Mouse (Mus musculus): ENCODE measurements around the gene Asf1b. TPM values are rescaled to one million over a fixed set of nuclear protein-coding genes. Genes with fewer than 3 reads are reported as not detected.
"Not testable (repeated sequence)": the region's sequence is repeated elsewhere in the genome, so short reads cannot be mapped to it uniquely, and the experiment has no call there.

Gene Asf1b
- polyA plus RNA-seq, 1 experiment from 2014 or later, result 55.8 TPM

GRCm38 (mm10) chr8:83998231-83999056 lies 43.1 kb downstream of the Asf1b start:
- under 1% methylated on average over 69 of the region's 92 CpGs for WGBS
- ATAC-seq (ENCODE audit: insufficient number of reproducible peaks, low FRiP score, low TSS enrichment, low read depth), result no peak; the same call in 1 of the 2 replicates

GRCm38 (mm10) chr8:83999057-83999705 lies 43.9 kb downstream of the Asf1b start:
- Histone ChIP-seq H3K27me3 (no peaks in the 10 kb centered on the region), H3K9me3 (no peaks in the 10 kb centered on the region), H3K27ac (no peak overlapping the region), H3K9ac (peak overlapping the region; percentile 80; the same call in 1 of the 2 replicates), H3K4me3 (peak overlapping the region; percentile 80), H3K4me1 (peaks cover 48% of the 10 kb centered on the region), H3K36me3 (peaks cover 41% of the 10 kb centered on the region), H3K4me2 (peak overlapping the region; percentile 82)
- ATAC-seq (ENCODE audit: insufficient number of reproducible peaks, low FRiP score, low TSS enrichment, low read depth), result no peak
- WGBS, result 64% methylated on average over 16 of the region's 16 CpGs

More at GRCm38 (mm10) chr8:83998231-83999056, 43.1 kb downstream of the Asf1b start:
- Histone ChIP-seq H3K4me3 (peak overlapping the region; percentile 80), H3K9ac (peak overlapping the region; percentile 80), H3K4me1 (peaks cover 42% of the 10 kb centered on the region), H3K9me3 (no peaks in the 10 kb centered on the region), H3K27ac (peak overlapping the region; percentile 89), H3K4me2 (peak overlapping the region; percentile 82), H3K36me3 (peaks cover 44% of the 10 kb centered on the region), H3K27me3 (no peaks in the 10 kb centered on the region)

GRCm38 (mm10) chr8:83999825-84000224 lies 44.5 kb downstream of the Asf1b start:
- 96% methylated on average over 2 of the region's 2 CpGs for WGBS
- no peaks in the 10 kb centered on the region for H3K9me3 ChIP-seq
- no peaks in the 10 kb centered on the region for H3K27me3 ChIP-seq
- H3K27ac ChIP-seq, result no peak overlapping the region
- H3K4me1 ChIP-seq, result peaks cover 52% of the 10 kb centered on the region
- no peak overlapping the region for H3K4me3 ChIP-seq
- no peak overlapping the region for H3K9ac ChIP-seq
- 0 out of 2 replicates have a peak overlapping the region, but pooled peaks have one; percentile 14 for H3K4me2 ChIP-seq
- ATAC-seq (ENCODE audit: insufficient number of reproducible peaks, low FRiP score, low TSS enrichment, low read depth), result no peak
- peaks cover 34% of the 10 kb centered on the region for H3K36me3 ChIP-seq

GRCm38 (mm10) chr8:84001281-84002000 lies 46.1 kb downstream of the Asf1b start, which contains the start of gene 1700067K01Rik:
TSS of gene 1700067K01Rik (plus strand) at chr8:84001502.
- Histone ChIP-seq H3K9me3 (no peaks in the 10 kb centered on the region), H3K9ac (no peak within 1 kb of the TSS), H3K27ac (no peak within 1 kb of the TSS), H3K4me1 (peaks cover 45% of the 10 kb centered on the region), H3K4me2 (0 out of 2 replicates have a peak within 1 kb of the TSS, but pooled peaks have one; percentile 14), H3K27me3 (no peaks in the 10 kb centered on the region), H3K36me3 (peaks cover 31% of the 10 kb centered on the region), H3K4me3 (no peak within 1 kb of the TSS)
- WGBS, result 39% methylated on average over 59 of the region's 61 CpGs
- ATAC-seq (ENCODE audit: insufficient number of reproducible peaks, low FRiP score, low TSS enrichment, low read depth), result no peak

GRCm38 (mm10) chr8:84002957-84003611 lies 47.8 kb downstream of the Asf1b start:
- Histone ChIP-seq H3K27ac (no peak overlapping the region), H3K27me3 (no peaks in the 10 kb centered on the region), H3K4me2 (no peak overlapping the region), H3K4me3 (no peak overlapping the region), H3K9ac (no peak overlapping the region), H3K4me1 (peaks cover 42% of the 10 kb centered on the region), H3K36me3 (peaks cover 31% of the 10 kb centered on the region), H3K9me3 (no peaks in the 10 kb centered on the region)
- no peak for ATAC-seq (ENCODE audit: insufficient number of reproducible peaks, low FRiP score, low TSS enrichment, low read depth)
- WGBS, result 67% methylated on average over 12 of the region's 12 CpGs

- peaks cover 31% of the 10 kb centered on the region for H3K36me3 ChIP-seq
- no peak for ATAC-seq (ENCODE audit: insufficient number of reproducible peaks, low FRiP score, low TSS enrichment, low read depth)
- H3K27ac ChIP-seq, result peak overlapping the region; percentile 89; the same call in 1 of the 2 replicates
- no peak overlapping the region for H3K9ac ChIP-seq
- peak overlapping the region; percentile 93 for H3K4me2 ChIP-seq
- H3K27me3 ChIP-seq, result no peaks in the 10 kb centered on the region
- H3K4me1 ChIP-seq, result peaks cover 41% of the 10 kb centered on the region
- 71% methylated on average over 6 of the region's 6 CpGs for WGBS
- H3K4me3 ChIP-seq, result peak overlapping the region; percentile 61
- no peaks in the 10 kb centered on the region for H3K9me3 ChIP-seq
These were observed 48.4 kb downstream of the Asf1b start for GRCm38 (mm10) chr8:84003612-84004246.

GRCm38 (mm10) chr8:84004533-84005201 lies 49.4 kb downstream of the Asf1b start:
- Histone ChIP-seq H3K9ac (peak overlapping the region; percentile 44), H3K27me3 (no peaks in the 10 kb centered on the region), H3K36me3 (peaks cover 25% of the 10 kb centered on the region), H3K9me3 (no peaks in the 10 kb centered on the region), H3K4me1 (peaks cover 34% of the 10 kb centered on the region), H3K27ac (peak overlapping the region; percentile 89), H3K4me2 (peak overlapping the region; percentile 93), H3K4me3 (peak overlapping the region; percentile 61)
- peak; percentile 81 for ATAC-seq (ENCODE audit: insufficient number of reproducible peaks, low FRiP score, low TSS enrichment, low read depth)
- WGBS, result 1% methylated on average over 30 of the region's 30 CpGs

- 98% methylated on average over 7 of the region's 7 CpGs for WGBS
- H3K4me2 ChIP-seq; H3K27me3 ChIP-seq; H3K4me3 ChIP-seq; H3K9ac ChIP-seq; ATAC-seq (ENCODE audit: insufficient number of reproducible peaks, low FRiP score, low TSS enrichment, low read depth); H3K27ac ChIP-seq; H3K9me3 ChIP-seq: not testable (repeated sequence)
- peaks cover 40% of the 10 kb centered on the region for H3K4me1 ChIP-seq
- peaks cover 17% of the 10 kb centered on the region for H3K36me3 ChIP-seq
These were observed 50.2 kb downstream of the Asf1b start for GRCm38 (mm10) chr8:84005502-84005901.

GRCm38 (mm10) chr8:84008362-84008761 lies 53.1 kb downstream of the Asf1b start:
- no peaks in the 10 kb centered on the region for H3K9me3 ChIP-seq
- H3K36me3 ChIP-seq, result no peaks in the 10 kb centered on the region
- ATAC-seq (ENCODE audit: insufficient number of reproducible peaks, low FRiP score, low TSS enrichment, low read depth), result no peak
- H3K4me3 ChIP-seq, result no peak overlapping the region
- H3K4me2 ChIP-seq, result no peak overlapping the region
- peaks cover 48% of the 10 kb centered on the region for H3K4me1 ChIP-seq
- peaks cover 35% of the 10 kb centered on the region for H3K27me3 ChIP-seq
- H3K27ac ChIP-seq, result no peak overlapping the region
- no peak overlapping the region for H3K9ac ChIP-seq
- WGBS, result 33% methylated on average over 7 of the region's 7 CpGs

GRCm38 (mm10) chr8:84009876-84010275 lies 54.6 kb downstream of the Asf1b start:
- no peak overlapping the region for H3K4me3 ChIP-seq
- H3K4me2 ChIP-seq, result no peak overlapping the region; the same call in 1 of the 2 replicates
- no peak overlapping the region for H3K9ac ChIP-seq
- no peak for ATAC-seq (ENCODE audit: insufficient number of reproducible peaks, low FRiP score, low TSS enrichment, low read depth)
- H3K9me3 ChIP-seq, result no peaks in the 10 kb centered on the region
- 1% methylated on average over 11 of the region's 11 CpGs for WGBS
- peaks cover 38% of the 10 kb centered on the region for H3K4me1 ChIP-seq
- peaks cover 44% of the 10 kb centered on the region for H3K27me3 ChIP-seq
- H3K36me3 ChIP-seq, result no peaks in the 10 kb centered on the region
- no peak overlapping the region for H3K27ac ChIP-seq
